Mouse (Mus musculus): ENCODE measurements around the gene Fam217b.

The Fam217b gene

DNA sequence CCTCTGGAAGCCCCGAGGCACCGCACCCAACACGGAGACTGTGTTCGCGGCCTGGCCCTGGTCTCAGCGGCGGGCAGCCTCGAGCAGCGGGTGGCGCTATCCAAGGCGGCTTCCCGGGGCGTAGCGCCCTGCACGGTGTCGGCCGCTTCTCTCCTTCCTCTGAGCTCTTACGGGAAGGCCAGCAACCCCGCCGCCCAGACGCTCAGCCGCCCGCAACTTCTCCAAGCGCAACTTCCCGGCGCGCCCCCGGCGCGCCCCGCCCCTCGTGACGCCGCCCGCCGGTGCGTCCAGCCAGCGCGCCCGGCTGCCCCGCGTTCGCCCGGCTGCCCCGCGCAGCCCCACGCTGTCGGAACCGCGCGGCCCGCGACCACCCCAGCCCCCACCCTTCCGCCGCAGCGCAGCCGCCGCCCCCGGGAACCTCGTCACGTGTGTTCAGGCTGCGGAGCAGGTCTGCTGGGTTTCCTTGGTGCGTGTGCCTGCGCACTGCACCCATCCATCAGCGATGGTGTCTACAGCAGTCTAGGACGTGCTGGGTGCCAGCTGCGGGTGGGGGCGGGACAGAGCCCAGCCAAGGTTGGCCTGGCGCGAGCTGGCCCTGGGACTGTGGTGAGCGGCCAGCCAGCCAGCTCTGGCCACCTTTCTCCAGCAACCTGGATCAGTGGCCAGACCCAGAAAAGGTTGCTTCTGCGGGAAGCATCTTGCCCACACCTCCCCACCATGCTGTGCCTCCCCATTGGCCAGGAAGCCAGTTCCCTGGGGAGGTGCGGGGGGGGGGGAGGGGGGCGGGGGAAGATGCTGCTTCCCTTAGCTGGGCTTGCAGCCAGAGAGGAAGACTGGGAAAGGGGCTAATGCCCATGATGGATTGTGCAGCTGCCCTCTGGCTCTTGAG lies at the start of gene Fam217b, which contains the start of gene Ppp1r3d:
Gene Fam217b, plus strand, starts transcription at position 264 of the 889 bp plus-strand sequence.
Gene Ppp1r3d, minus strand, starts transcription at position 212 of the 889 bp plus-strand sequence.
- no peak for DNase-seq

DNA sequence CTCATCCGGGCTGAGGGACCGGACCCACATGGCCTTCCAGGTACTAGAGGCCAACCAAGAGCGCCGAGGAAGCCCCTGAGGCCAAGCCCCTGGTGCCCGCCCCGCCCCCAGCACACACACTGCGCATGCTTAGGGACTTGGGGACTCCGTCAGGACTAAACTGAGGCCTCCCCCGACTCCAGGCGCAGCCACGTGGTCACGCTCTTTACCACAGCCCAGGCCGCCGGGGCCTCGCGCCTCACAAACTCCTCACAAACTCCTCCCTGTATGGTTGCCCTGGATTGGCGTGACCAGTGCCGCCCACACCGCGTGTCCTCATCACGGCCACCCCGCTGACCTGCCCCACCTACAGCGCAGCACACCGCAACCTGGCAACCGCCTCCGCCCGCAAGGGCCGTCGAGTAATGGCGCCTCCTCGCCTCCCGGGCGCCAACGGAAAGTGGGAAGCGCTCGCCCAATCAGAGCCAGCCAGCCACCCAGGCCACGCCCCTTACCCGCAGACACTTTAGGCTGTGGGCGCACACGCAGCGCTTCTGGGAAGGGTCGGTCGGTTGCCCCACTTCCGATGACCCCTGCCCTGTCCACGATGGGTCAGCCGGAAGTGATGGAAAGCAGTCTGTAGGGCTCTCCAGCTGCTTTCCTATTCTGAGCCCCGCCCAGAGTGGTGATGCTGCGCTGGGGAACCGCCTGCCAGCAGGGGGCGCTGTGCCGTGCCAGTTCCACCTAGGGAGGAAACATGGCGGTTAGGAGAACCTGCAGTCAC lies 7.1 kb upstream of the Fam217b start, which contains the start of gene Sycp2:
Gene Sycp2, minus strand, starts transcription at position 633 of the 763 bp plus-strand sequence.
- DNase-seq: no peak

GRCm38 (mm10) chr2:178409024-178409423 lies 5.3 kb upstream of the Fam217b start:
- no peak for DNase-seq

DNA sequence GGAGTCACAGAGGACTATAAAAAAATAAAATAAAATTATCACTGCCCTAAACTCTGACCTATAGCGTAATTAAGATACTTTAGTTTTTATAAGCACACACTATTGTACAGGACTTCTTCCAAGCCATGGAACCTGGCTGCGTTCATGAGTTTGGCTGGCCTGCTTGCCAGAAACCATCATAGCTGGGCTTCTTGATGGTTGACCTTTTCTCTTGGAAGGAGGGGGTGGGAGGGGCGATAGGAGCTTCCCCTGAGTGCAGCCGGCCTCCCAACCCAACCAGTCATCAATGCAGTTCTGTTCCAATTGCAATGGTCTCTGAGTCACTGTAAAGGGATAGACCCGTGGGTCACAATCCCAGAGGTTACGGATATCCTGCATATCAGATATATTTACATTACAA lies 4.0 kb upstream of the Fam217b start:
- DNase-seq: no peak

DNA sequence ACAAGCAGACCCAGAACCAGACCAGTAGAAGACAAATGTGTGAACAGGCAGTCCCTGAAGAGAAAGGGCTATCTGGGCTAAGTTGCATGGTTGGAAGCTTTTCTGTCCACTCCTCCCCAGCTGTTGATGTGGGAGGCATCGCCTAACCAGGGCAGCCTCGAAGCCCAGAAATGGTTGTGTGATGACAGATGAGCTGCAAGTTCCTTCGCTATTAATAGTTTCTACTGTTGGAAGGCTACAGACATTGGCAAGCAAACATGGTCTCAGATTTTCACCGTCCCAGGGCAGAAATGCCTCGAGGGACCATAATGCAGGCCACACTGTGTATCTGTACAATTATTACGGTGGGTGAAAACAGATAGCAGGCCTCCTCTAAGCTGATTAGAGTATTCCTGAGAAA lies 1.7 kb upstream of the Fam217b start:
- no peak for DNase-seq

- DNase-seq: no peak
Observed at GRCm38 (mm10) chr2:178413081-178413480, 1.2 kb upstream of the Fam217b start.

GRCm38 (mm10) chr2:178413481-178414260 lies 653 bp upstream of the Fam217b start:
- no peak for DNase-seq

GRCm38 (mm10) chr2:178415150-178415448 lies 775 bp downstream of the Fam217b start:
- no peak for DNase-seq

DNA sequence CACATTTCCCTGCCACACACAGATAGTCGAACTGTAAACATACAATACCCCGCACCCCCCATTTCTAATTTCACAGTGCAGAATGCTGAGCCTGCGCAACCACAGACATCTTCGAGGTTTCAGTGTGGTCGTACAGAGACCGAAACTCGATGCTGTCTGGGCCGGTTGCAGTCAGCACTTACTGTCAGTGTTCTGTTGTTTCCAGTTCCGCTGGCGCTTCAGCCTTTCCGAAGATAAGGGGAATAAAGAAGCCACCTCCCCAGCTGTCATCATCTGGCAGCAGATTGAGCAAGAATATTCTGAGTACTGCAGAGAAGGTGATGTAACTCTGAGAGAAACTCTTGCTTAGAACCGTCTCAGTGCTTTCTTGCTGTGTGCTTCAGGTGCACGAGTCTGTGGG lies 2.1 kb downstream of the Fam217b start:
- no peak for DNase-seq

- DNase-seq: no peak
Observed at GRCm38 (mm10) chr2:178416970-178417369, 2.6 kb downstream of the Fam217b start.

DNA sequence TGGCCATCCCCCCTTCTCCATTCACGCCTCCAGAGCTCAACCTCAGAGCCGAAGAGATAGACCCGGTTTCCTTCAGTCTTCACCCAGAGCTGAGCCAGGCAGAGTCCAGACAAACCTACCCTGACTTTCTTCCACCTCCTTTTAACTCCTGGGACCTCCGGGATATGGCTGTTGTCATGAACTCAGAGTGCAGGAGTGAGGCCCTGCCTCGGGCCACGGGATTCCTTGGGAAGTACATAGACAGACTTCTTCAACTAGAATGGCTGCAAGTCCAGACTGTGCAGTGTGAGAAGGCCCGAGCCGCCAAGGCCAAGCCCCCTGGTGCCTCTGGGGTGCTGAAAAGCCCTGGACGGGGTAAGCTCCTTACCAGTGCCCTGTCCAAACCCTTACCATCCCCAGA lies 6.3 kb downstream of the Fam217b start:
- DNase-seq: no peak

DNA sequence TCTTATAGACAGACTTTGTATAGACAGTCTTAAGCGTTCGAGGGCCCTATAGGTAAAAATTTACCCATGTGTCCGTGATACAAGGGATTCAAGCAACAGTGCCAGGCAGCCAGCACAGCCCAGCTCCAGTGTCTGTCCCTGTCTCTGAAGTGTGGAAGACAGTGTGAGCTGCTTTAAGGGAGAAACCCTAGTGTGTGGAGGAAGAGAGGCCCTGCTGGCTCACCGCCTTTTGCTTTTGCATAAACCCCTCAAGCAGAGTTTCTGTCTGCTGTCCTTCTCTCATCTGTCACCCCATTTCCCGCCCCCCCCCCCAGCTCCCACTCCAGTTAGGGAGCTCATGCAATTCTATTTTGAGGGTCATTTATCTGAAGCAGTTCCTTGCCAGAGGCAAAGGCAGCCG lies 7.3 kb downstream of the Fam217b start:
- DNase-seq: no peak

DNA sequence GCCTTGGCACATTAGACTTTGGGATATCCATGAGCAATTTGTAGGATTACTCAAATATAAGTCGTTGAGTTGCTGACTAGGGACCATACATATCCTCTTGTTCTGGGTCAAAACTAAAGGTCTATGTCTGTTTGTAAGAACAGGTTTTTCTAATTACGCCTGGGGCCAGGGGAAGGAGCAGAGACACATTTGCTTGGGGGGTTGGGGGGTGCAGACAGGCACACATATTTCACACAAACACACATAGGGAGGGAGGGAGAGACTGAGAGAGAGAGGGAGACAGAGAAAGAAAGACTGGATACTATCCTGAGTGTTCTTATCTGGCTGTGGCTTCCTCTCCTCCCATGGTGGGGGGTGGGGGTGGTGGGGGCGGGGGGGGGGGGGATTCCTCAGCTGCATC lies 7.9 kb downstream of the Fam217b start:
- DNase-seq: no peak

DNA sequence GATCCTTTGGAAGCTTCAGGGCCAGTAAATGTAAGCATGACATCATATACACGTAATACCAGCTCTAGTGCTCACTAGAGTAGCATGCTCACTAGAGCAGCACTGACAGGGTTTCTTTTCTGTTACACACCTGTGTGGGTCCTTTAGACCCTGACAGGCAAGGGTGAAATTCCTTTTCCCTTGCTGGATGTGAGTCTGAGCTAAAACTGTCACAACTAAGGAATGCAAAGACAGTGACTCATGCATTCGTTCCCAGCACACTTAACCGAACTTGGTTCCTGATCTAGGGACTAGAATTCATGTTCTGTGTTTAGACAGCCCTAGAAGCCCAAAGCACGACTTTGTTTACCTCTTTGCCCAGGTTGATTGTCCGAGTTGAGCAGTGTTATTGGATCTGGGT lies 8.9 kb downstream of the Fam217b start:
- DNase-seq: no peak

GRCm38 (mm10) chr2:178426229-178426628 lies 11.9 kb downstream of the Fam217b start:
- no peak for DNase-seq

DNA sequence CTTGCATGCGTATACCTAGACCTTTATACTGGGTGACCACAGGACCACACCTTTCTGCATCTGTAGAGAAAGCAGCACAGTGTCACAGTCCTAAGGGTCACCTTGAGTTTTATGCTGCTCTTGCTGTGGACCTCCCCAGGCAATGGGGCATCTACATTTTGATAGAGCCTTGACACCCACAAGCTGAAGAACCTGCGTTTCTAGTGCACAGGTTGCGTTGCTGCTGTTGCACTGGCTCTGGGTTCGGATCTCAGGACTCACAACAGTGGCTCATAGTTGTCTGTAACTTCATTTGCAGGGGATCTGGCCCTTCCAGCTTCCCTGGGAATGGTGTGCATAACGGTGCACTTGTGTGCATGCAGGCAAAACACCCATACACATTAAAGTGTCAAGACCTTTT lies 12.9 kb downstream of the Fam217b start:
- DNase-seq: no peak

DNA sequence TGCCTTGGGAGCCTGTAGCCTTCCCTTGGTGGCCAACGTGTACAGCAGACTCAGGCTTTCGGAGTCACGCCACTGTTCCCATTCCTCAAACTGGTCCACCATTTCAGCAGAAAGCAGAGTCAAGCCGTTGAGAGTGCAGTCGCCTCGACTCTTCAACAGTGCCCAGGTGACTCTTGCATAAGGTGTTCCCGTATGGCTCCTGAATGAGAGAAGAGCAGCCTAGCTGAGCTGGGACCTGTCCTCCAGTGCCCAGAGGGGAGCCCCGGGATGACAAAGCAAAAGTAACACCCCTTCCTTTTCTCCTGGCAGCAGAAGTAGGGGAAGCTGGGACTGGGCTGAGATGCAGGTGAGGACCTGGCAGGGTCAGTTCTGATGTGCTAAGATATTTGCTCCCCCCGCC lies 13.9 kb downstream of the Fam217b start:
- DNase-seq: no peak

- DNase-seq: no peak
Observed at GRCm38 (mm10) chr2:178428676-178429075, 14.4 kb downstream of the Fam217b start.

DNA sequence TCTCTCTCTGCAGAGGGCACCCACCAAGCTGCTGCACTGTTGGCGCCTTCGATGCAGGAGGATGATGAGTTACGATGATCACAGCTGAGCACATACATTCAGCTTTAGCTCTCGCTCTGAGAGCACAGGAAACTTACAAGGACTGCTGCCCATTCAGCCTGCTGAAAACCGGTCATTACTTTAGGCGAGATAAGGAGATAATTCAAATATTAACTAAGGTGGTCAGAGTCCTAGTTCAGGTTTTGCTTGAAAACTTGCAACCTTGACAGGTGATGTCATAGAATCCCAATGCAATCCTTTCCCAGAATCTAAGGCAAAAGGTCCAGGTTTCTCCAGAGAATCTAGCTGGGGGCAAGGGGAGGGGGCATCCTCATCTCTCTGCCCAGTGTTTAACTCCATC lies 15.1 kb downstream of the Fam217b start:
- DNase-seq: no peak

DNA sequence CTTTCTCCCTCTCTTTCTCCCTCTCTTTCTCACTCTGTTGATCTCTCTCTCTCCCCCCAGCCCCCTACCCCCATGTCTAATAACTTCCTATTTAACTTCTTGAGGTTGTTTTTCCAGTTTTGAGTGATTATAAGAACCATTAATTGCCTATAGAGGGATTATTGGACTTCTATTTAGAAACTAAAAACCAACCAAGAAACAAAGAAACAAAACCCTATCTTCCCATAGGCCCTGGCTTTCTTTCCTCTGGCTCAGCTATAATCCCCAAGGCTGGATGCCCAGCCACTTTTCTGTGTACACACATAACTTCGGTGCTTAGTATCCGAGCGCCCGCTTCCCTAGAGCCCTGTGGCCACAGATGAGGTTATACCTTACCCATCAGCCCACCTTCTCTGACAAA lies 15.9 kb downstream of the Fam217b start, which contains the start of gene Cdh26:
Gene Cdh26, plus strand, starts transcription at position 301 of the 400 bp plus-strand sequence.
- DNase-seq: no peak

- no peak for DNase-seq
Observed at GRCm38 (mm10) chr2:178433495-178433894, 19.2 kb downstream of the Fam217b start.

DNA sequence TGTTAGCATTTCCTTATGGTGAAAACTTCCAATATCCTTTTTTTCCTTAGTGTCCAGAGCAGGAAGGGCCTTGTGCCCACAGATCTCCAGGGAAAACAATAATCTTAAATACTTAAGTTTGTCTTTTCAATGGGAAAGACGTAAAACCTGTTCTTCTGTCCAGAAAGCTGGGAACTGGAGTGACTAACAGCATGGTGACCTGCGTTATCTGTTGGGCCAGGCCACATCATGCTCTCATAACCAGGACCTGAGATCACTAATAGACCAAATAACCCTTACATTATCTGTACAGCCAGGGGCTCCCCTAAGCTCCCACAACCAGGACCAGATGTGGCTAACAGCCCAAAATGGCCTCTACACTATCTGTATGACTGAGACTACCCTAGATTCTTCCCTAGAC lies 19.6 kb downstream of the Fam217b start:
- DNase-seq: no peak

DNA sequence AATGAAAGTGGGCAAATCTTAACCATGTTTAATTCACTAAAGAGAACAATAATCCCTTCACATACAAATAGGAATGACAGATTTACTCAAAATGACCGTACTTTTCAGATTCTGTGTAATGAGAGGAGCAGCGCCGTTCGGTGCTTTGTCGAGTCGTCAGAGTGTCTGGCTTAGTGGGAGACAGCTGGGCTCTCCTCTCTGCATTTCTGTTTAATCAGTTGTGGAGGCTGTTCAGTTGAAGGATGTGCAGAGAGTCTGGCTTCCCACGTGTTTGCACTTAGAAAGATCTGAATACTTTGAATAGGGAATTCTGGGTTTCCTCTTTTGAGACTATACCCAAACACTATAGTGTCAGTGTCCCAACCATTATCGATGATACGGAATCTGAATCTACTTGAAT lies 23.0 kb downstream of the Fam217b start:
- DNase-seq: no peak

Measured in thymus, adult 18-20 months (tissue).